Mouse (Mus musculus): ENCODE data around the gene Mei1.

The Mei1 gene

GRCm38 (mm10) chr15:82069898-82070297, at the start of gene Mei1:
Mei1 (plus strand) TSS chr15:82069996.
- no peak for DNase-seq

- DNase-seq, result peak; percentile 47
These were observed 47.2 kb upstream of the Mei1 start for GRCm38 (mm10) chr15:82022535-82023088.

GRCm38 (mm10) chr15:82023965-82024635, 45.7 kb upstream of the Mei1 start:
- peak; percentile 53 for DNase-seq

GRCm38 (mm10) chr15:82027276-82027675, 42.5 kb upstream of the Mei1 start:
- DNase-seq, result peak; percentile 64

GRCm38 (mm10) chr15:82027726-82028125, 42.1 kb upstream of the Mei1 start:
- peak; percentile 77 for DNase-seq

- no peak for DNase-seq
These were observed 37.4 kb upstream of the Mei1 start for GRCm38 (mm10) chr15:82032386-82032785.

- DNase-seq, result no peak
These were observed 36.0 kb upstream of the Mei1 start, which contains the start of gene Desi1 for GRCm38 (mm10) chr15:82033762-82034161. Desi1 (minus strand) TSS chr15:82033862.

- DNase-seq, result peak; percentile 51
These were observed 33.7 kb upstream of the Mei1 start for GRCm38 (mm10) chr15:82035904-82036689.

GRCm38 (mm10) chr15:82040650-82041049, 29.1 kb upstream of the Mei1 start:
- DNase-seq, result peak; percentile 73

- peak; percentile 51 for DNase-seq
These were observed 25.5 kb upstream of the Mei1 start for GRCm38 (mm10) chr15:82044166-82044784.

- no peak for DNase-seq
These were observed 23.4 kb upstream of the Mei1 start for GRCm38 (mm10) chr15:82046246-82046891.

- peak; percentile 94 for DNase-seq
These were observed 22.5 kb upstream of the Mei1 start, which contains the start of gene Snu13 for GRCm38 (mm10) chr15:82047080-82047883. Snu13 (minus strand) TSS chr15:82047598.

- no peak for DNase-seq
These were observed 17.3 kb upstream of the Mei1 start for GRCm38 (mm10) chr15:82052544-82052943.

- DNase-seq, result no peak
These were observed 11.0 kb upstream of the Mei1 start, which contains the start of gene 4930407I10Rik for GRCm38 (mm10) chr15:82058719-82059201. 4930407I10Rik (plus strand) TSS chr15:82059151.

GRCm38 (mm10) chr15:82063909-82064308, 5.9 kb upstream of the Mei1 start:
- no peak for DNase-seq

- DNase-seq, result peak; percentile 62
These were observed 4.3 kb upstream of the Mei1 start for GRCm38 (mm10) chr15:82065511-82065910.

- DNase-seq, result no peak
These were observed 2.1 kb downstream of the Mei1 start for GRCm38 (mm10) chr15:82071816-82072469.

- DNase-seq, result no peak
These were observed 3.7 kb downstream of the Mei1 start for GRCm38 (mm10) chr15:82073490-82073889.

- DNase-seq, result no peak
These were observed 10.1 kb downstream of the Mei1 start for GRCm38 (mm10) chr15:82079883-82080282.

GRCm38 (mm10) chr15:82081161-82081560, 11.4 kb downstream of the Mei1 start:
- DNase-seq, result peak; percentile 58

- DNase-seq, result no peak
These were observed 15.8 kb downstream of the Mei1 start for GRCm38 (mm10) chr15:82085606-82086005.

Measured in thymus, postnatal 25 days (tissue).